Mouse (Mus musculus) thymus, postnatal 14 days (tissue): ENCODE measurements at regions not wholly inside any gene's neighbourhood (a gene's known extent, or its start where the extent isn't known, plus 50 kb on each side); places are given as distances from the start of the nearest gene placed in this dataset.

Source experiments
- DNase-seq: peaks from one replicate; pipeline ENCODE4 v3.0.0; 2021

DNA sequence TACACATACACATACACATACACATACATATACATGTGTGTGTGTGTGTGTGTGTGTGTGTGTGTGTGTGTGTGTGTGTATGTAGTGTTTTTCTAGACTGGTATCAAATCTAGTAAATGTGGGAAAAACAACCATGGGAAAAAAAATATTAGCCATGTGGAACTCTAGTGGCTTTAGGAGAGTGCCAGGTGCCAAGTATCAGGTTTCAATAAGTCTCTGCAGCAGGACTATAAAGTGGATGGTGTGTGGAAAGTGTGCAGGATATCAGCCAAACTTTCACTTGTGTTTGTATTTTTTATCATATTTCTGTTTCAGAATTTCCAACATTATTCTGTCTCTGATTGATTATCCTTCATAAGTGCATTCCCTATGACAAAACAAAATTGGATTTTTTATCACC lies 653.3 kb upstream of the Fam98a start:
- DNase-seq, result no peak

DNA sequence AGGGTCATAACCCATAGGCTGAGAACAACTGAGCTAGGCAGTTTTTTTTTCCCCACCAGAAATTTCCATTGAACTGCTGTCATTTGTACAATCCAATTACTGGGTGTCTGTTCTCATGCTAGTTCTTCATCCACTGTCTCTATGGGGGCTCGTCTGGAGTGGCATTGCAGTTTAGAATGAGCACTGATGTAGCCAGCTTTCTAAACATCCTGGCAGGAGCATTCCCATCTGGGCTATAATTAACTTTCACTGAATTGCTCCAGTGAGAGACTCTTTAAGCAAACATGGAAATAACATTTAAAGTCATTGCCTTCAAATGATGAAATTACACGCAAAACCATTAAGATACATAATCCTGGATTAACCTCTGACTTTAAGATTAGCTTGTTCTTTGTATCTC lies 633.1 kb upstream of the Fam98a start:
- DNase-seq, result no peak

DNA sequence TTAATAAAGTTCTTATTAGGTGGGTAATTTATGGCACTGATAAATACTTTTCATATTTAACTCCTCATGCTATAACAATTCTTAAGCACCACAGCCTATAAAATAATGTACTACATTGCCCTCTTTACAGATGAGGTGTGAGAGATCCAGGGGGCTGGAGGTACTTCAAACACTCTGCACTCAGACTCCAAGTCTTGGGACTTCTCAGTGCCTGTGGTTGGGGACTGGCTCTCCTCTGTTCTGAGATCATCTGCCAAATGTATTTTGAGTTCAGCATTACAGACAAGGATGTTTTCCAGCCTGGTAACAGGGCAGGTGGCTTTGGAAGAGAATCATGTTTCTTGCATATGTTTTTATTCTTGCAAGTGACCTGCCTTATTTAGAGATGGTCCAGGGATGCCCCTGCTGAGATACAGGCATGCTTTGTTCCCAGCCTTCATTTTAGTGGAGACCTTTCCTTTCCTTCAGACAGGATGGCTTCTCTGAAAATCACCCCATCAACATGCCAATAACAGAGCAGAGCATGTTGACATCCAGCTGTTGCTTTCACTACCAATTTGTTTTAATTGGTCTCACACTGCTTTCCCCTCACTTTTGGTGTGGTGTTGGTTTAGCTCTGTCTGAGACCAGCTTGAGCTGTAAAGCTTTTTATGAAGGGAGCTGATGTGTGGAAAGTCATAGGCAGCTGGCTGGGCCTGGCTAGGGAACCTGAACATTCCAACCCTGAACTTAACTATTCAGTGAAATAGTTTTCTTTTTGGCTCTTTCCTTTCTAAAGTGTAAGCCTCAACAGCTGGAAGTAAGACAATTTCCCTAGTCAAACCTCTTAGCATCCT lies 585.1 kb upstream of the Fam98a start:
- no peak for DNase-seq

DNA sequence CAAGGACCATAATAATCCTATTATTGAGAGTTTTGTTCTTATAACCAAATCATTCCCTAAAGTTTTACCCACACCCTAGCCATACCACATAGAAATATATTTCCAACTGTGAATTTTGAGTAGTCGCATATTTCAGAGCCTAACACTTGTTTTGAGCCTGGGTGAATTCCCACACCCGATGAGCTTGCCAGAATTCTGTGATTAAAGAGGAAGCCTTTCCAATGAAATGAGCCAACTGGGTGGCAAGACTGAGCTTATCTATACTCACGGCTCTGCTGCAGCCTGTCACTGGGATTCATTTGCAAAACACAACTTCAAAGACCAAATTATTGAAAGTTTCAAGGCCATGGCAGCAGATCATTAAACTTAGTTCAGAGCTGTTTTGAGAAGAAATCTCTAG lies 582.3 kb upstream of the Fam98a start:
- DNase-seq, result no peak

DNA sequence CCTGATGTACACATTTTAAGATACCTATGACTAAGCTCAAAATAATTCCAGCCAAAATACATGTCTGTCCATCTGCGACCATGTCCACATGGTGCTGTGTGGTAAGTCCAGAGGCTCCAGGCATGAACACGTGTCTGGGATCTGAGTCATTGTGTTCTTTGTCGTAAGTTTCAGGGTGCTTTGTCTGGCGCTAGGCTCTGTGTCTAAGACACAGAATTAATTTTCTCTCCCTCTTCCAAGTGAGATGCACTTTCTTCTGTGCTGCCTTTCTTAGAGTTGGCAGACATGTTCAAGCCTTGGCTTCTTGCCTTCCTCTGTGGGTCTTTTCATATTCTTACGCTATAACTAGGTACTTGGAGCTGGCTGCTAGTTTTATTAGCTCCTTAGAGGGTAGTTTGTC lies 573.5 kb upstream of the Fam98a start:
- DNase-seq, result no peak

DNA sequence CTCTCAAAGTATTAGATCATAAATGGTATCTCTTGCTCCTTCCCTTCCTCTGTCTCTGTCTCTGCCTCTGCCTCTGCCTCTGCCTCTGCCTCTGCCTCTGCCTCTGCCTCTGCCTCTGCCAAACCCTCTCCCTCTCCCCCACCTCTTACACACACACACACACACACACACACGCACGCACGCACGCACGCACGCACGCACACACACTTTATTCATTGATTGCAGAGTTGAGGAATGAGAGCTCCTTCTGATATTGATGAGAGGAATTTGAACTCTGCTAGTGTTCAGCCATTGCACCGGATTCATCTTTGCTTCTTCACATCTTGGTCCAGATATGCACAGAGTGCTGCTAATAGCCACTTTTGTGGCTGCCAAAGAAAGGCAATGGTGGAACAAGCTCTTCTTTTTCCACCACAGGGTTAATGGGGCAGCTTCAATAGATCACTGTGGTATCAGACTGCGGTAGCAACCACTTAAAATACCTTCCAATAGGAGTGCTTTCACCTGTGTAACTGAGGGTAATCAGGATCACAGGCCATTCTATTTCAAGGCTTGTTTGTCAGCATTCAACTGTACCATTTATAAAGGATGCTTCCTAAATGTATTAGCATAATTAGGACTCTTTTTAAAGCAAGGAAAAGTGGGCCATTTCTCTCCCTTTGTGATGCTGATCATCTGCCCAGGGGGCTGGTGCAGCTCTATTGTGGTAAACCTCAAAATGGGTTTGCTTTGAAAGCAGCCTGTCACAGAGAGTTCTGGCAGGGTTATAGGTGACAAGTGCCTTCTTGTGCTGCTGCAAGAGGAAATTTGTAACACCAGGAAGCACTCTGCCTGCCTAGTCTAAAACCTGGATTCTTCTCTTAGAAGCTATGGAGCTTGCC lies 559.8 kb upstream of the Fam98a start:
- DNase-seq, result no peak

DNA sequence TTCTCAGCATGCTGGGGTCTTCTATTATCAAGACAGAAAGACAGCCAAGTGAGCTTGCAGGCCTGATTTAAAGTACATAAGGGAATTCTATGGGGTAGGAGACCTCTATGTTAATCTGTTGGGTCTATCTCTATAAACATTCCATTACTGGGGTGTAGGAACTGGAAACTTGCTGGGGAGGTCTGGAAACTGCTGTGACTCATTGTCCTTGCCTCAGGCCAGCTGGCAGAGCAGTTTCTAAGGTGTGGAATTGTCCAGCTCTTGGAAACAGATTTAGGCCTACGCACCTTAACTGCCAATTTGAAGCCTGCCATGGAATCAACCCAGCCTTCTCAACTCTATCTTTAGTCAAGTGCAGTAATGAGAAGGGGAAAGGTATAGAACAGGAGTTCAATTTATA lies 559.1 kb upstream of the Fam98a start:
- DNase-seq, result no peak

DNA sequence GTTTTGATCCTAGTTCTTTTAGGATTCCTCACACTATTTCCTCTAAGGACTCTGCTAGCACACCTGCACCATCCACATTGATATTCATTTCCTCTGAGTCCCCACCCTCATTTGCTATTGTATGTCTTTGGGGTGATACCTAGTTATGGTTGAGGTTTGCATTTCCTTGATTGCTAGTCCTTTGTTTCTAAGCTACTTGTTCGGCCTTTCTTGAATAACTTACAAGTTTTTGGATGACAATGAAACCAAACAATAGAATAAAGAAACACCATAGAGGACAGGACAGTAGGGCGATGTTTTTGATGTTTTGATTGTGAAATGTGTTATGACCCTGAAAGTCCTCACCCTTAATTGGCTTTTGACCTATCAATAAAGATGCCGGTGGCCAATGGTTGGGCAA lies 531.8 kb upstream of the Fam98a start:
- DNase-seq, result no peak

DNA sequence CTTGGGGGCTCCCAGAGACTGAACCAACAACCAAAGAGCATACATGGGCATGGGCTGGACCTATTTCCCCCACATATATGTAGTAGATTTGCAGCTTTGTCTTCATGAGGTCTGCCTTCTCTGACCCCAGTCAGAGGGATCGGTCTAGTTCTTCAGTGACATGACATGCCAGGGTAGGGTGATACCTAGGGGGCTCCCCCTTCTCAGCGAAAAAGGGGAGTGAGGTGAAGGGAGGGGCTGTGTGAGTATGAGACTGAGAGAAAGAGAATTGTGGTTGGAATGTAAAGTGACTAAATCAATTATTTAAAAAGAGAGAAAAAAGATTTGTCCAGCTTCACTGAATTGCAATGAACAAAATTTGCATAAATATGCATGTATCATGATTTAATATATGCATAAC lies 530.0 kb upstream of the Fam98a start:
- DNase-seq, result no peak

DNA sequence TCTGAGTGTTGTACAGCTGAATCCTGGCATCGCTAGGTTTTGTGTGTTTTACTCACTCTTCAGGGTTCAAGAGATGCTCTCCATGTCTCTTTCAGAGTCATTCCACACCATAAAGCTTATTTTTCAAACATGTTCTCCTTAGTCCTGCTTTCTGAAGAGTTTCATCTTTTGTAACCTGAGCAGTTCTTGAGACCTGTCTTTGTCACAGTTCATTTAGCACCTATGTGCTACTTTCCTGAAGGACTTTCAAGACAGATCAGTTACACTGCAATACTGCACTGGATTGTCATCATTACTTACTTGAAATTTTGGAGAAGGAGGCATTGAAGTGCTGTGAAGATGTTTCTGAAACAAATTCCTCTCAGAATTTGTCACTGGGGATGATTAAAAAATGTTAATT lies 494.7 kb upstream of the Fam98a start:
- no peak for DNase-seq

DNA sequence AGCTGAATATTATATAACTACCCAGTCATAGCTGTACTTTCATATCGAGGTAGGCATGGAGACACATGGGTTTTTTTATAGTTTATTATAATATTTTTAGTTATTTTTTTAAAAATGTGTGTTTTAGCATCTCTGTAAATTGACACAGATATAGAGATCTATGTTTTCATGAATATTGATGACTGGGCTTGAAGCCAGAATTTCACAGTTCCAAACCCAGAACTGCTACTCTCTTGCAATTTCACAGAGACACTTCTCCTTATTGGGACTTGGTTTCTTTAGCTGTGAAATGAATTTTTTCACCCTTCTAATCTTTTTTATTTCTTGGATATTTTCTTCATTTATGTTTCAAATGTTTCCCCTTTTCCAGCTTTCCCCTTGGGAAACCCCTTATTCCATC lies 481.0 kb upstream of the Fam98a start:
- DNase-seq, result no peak

DNA sequence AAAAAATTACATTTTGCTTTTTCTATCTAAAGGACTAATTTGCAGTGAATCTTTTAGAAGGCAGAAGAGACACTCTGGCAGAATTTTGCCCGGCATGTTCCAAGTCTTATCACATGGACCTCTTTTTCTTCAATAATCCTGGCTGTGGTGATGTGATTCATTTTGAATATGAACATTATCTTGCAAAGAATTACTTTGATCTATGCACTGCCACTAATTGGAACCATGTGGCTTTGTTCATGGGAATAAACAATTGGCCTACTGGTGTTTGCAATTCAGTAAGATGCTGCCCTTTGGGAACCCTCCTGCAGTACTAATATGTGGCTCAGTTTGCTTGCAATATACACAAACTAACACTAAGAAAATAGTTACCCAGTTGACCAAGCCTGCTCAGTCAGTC lies 456.3 kb upstream of the Fam98a start:
- DNase-seq, result no peak

DNA sequence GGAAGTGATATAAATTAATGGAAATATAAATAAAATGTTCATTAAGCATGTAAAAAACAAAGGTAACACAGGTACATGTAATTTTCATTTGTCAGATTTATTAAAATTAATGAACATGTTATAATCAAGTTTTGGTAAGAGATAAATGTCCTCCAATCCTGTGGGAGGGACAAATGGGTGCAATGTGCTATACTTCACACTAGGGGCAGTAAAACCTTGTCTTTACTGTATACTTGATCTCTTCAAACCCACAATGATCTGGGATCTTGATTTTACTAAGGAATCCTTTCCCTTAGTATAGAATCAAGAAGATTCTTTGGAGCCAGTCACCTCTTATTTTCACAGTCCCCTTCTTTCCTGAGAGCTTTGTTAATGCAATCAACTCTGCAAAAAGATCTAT lies 451.1 kb upstream of the Fam98a start:
- DNase-seq, result no peak

DNA sequence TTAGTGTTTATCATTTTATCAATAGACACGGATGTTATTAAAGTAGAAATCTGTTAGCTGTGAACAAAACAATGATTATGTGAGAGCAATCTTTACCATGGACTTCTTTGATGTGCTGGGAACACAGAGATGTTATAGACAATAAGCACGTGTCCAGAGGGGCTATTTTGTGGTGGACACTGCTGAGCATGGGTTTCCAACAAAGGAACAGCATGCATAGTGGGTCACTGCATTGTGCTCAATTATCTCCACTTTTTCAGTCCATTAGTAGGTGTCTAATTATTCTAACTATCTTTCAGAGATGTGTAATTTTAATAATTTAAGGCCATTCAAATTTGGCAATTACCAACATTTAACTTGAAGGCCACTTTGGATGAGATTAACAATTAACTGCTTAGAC lies 409.6 kb upstream of the Fam98a start:
- DNase-seq, result no peak

DNA sequence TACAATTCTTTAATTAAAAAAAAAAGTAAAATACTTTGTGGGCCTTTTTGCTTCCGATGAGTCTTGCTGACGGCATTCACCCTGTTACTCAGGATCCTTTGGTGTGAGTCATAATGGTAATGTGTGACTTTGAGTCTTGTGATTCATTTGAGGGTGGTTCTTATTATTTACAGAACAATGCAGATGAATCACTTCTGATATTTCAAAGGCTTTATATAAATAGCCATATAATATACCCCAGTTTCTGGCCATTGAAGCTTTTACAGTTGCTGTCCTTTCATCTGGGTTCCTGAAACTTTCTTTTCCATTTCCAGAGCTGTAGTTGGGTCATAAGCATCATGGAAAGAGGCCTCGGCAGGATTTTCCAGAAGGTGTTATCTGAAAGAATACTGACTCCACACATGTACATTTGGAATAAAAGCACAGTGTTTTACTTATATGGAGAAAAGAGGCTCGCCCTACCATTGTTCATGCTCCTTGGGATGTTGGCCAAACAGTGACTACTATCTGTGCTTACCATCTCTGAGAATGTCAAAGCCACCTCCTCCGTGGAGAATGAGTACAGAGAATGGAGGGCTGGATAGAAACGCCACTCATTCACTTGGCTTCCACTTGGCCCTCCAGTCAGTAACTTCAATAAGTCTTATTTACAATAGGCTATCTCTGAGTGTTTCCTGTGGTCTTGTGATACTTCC lies 385.1 kb upstream of the Fam98a start:
- no peak for DNase-seq

DNA sequence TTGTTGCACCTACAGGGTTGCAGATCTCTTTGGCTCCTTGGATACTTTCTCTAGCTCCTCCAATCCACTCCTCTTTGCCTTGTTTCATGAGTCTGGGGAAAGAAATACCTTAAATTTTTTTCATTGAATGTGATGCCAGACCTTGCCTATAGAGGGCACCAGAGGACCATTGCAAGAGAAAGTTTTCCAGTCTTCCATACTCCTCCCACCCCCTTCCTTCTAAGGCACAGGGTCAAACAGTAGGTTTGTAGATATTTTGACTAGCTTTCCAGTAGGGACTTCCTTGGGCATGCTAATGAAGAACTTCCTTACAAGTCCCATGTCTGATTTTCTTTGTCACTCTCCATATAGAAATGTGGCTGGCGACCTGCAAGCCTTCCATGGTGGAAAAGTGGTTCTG lies 379.3 kb upstream of the Fam98a start:
- no peak for DNase-seq

DNA sequence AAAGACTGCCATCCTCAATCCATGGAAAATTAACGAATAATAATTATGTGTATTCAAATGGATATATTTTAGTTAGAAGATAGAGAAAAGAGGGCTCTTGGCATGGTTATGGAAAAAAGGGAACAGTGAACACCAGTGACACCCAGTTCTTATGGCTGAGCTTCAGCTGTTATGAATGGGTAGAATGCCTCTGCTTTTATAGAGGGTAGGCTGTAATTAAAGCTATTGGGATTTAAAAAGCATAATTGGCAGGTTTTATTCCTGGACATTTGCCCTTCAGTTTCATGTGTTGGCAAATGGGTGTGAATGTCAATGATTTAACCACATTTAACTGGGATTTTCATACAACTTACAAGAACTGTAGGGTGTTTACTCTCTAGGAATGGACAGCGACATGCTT lies 368.5 kb upstream of the Fam98a start:
- DNase-seq, result no peak

DNA sequence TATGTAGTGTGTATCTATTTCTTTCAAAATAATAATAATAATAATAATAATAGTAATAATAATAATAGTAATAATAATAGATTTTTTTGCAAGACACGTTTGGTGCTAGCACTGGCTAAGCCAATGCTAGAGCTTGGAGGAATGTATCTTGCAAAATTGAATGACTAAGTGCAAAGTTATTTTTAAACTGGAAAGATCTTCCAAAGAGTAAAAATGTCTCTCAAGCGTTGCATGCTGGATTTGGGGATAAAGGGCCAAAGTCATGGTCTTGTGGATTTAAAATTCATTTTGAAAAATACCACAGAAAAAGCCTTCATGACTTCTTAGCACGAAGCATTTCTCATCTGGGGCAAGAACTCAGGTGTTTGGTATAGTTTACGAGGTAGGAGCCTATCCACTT lies 365.3 kb upstream of the Fam98a start:
- DNase-seq, result no peak

DNA sequence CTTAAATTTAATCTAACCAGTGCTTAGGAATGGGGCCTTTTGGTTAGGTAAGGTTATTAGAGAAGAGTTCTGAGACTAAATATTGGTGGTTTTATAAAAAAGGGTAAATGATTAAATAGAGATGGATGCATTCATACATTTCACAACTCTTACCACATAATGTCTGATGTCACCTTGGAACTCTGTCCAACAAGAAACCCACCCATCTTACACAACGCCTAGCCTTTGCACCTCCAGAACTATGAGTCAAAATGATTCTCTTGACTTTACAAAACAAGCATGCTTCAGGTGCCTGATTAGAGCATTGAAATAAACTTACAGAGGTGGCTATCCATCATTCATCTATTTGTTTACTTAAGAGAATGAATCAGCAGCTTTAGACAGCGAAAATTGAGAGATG lies 364.8 kb upstream of the Fam98a start:
- no peak for DNase-seq

DNA sequence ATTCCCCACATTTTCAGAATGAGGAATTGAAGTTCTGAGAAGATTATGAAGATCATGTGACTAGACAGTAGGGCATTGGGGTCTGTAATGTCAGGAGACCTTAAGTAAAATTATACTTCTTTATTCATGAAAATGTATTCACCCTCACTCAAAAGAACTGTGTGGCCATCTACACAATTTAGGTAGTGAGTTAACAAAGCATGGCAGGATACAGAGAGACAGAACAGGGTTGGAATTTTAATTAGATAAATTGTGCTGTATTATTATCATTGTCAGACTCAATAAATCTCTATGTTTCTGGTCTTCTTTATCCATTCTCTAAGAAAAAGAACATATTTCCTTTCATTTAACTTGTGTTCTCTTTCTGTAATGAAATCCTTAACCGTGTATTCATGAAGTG lies 363.5 kb upstream of the Fam98a start:
- DNase-seq, result no peak

DNA sequence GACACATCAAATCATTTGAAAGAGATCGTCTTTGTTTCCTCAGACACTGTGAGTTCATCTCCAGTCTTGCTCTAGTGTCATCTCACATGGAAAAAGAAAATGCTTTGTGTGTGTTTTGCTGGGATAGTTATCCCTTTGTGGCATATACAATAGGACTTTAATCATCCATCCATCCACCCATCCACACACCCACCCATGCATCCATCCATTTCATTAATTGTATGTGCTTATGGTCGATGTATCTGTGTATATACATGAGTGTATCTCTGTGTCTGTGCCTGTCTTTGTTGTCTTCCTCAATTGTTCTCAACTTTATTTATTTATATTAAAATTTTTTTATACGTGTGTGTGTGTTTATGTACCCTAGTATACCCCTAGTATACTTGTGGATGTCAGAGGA lies 355.3 kb upstream of the Fam98a start:
- DNase-seq, result no peak

DNA sequence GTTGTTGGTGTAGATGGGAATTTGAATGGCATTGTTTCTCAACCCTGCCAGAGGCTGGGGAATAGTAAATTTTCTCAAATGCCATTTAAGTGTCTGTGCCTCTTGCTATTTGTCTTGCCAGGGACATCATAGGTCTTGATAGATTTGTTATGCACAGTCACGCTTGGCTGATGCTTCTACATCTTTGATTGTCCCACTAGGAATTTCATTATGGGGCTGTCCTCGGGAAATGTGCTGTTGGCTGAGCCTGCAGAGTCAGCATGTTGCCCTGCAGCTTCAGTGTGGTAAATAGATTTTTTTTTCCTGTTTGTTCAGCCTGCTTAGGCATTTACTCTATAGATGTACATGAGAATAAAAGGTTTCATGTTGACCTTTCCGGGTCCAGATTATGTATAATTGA lies 354.9 kb upstream of the Fam98a start:
- no peak for DNase-seq

DNA sequence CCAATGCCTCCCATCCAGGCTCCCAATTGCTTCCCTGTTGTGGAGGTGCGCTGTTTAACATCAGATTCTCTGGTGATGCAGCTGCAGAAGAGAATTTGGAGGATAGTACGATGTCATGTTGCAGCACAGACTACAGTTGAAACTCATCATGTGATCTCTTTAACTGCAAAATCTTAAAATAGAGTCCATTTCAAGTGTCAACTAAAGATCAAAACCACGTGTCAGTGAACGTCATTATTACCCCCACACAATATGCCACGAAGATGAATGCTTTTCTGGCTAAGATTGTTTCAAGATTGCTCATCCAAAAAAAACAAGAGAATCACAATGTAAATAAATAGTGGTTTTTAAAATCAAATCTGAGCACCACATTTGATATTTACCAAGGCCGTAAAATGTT lies 343.7 kb upstream of the Fam98a start:
- DNase-seq, result no peak

DNA sequence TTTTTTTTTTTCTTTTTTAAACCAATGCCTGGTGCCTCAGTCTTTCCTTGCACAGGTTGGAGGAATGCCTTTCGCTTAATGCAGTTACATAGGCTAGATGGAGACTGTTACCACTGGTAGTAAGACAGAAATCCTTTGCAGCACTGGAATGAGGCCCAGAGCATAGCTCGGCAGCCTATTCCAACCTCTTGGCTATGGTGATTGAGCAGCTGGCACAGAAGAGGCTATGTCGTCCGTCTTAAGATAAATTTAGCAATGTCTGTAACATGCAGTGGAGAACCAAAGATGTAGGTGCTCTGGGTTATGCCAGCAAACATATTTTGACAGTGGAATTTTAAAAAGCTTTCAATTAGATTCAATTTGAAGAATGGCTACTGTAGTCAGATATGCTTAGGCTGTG lies 343.2 kb upstream of the Fam98a start:
- DNase-seq, result no peak
